Mouse (Mus musculus) heart, embryonic 12.5 days (tissue): ENCODE results near the gene Atg4d. TPM values are rescaled to one million over a fixed set of nuclear protein-coding genes. Genes with fewer than 3 reads are reported as not detected.
A peak's percentile ranks its signal among the peaks of the same experiment; 100 is the strongest.
"Not testable (repeated sequence)": the region's sequence is repeated elsewhere in the genome, so short reads cannot be mapped to it uniquely, and the experiment has no call there.

Experiments used
- ATAC-seq: fragments of 200-750 bp; cut with Nextera tagmentation; 2 replicates; pipeline ENCODE4 v1.8.0; 2017; ENCODE audit warnings: moderate TSS enrichment, moderate library complexity; ENCODE audit not compliant: insufficient number of reproducible peaks, low FRiP score
- H3K27ac ChIP-seq: fragments of 300-500 bp; sonication (generic); 2 replicates; pipeline ENCODE4 v1.5.1; 2016; ENCODE audit warnings: mild to moderate bottlenecking, moderate library complexity; ENCODE audit not compliant: poor library complexity, severe bottlenecking
- H3K27me3 ChIP-seq: fragments of 300-500 bp; sonication (generic); replicated peaks from 2 replicates; pipeline ENCODE4 v1.6.1; 2016; ENCODE audit warnings: mild to moderate bottlenecking, moderate library complexity
- H3K36me3 ChIP-seq: fragments of 300-500 bp; sonication (generic); 2 replicates; pipeline ENCODE4 v1.6.1; 2016; ENCODE audit warnings: mild to moderate bottlenecking, moderate library complexity
- H3K4me1 ChIP-seq: fragments of 300-500 bp; sonication (generic); replicated peaks from 2 replicates; pipeline ENCODE4 v1.6.1; 2016; ENCODE audit warnings: mild to moderate bottlenecking
- H3K4me2 ChIP-seq: fragments of 300-500 bp; sonication (generic); 2 replicates; pipeline ENCODE4 v1.6.1; 2016; ENCODE audit warnings: mild to moderate bottlenecking, moderate library complexity
- H3K4me3 ChIP-seq: fragments of 300-500 bp; sonication (generic); 2 replicates; pipeline ENCODE4 v1.5.1; 2016; ENCODE audit warnings: mild to moderate bottlenecking
- H3K9ac ChIP-seq: fragments of 300-500 bp; sonication (generic); 2 replicates; pipeline ENCODE4 v1.6.1; 2016; ENCODE audit warnings: mild to moderate bottlenecking, moderate library complexity
- H3K9me3 ChIP-seq: fragments of 300-500 bp; sonication (generic); replicated peaks from 2 replicates; pipeline ENCODE4 v1.6.1; 2016; ENCODE audit warnings: mild to moderate bottlenecking, moderate library complexity
- WGBS: fragments of 180-500 bp; shearing (Covaris S2); methylation state at CpG from one replicate; pipeline ENCODE4 v1.1.7; 2016; 5-methylcytosine and 5-hydroxymethylcytosine counted together
- polyA plus RNA-seq: library from polyadenylated mRNA; unstranded; fragments of >200 nt; fragmentation: Nextera tagmentation; extraction: Ambion mirVana; gene quantifications from 2 replicates; pipeline ENCODE4 v1.2.1, GENCODE M21; 2016

Atg4d gene
- polyA plus RNA-seq, 1 experiment from 2014 or later = 47.8 TPM

DNA sequence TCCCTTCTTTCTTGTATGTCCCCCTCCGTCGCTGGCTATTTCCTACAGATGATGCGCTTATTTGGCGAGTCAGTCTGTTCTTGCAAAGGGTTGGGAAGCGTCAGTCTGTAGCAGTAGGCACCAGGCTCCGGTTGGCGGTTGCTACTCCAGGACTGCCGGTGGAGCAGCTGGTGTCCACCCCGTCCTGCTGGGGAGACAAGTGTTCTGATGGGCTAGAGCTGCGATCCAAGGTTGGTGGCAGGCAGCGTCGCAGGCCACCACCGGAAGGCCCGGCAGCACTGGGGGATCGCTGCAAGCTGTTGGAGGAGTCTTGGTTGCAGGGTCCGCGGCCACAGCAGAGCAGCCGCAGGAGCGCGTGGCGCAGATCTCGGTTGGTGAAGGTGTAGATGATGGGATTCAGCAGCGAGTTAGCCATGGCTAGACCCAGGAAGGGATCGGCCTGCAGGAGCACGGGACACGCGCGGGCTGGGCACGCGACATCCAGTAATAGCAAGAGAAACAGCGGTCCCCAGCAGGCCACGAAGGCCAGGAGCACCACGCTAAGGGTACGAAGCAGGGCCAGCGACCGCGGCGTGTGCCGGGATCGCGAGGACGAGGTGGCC lies 21.2 kb upstream of the Atg4d start:
- Histone ChIP-seq H3K27me3 (peaks cover 65% of the 10 kb centered on the region), H3K36me3 (no peaks in the 10 kb centered on the region), H3K4me2 (peak overlapping the region; percentile 94), H3K9ac (peak overlapping the region; percentile 58), H3K4me1 (peaks cover 28% of the 10 kb centered on the region), H3K27ac (no peak overlapping the region), H3K9me3 (no peaks in the 10 kb centered on the region), H3K4me3 (peak overlapping the region; percentile 53)
- no peak for ATAC-seq
- 3% methylated on average over 42 of the region's 42 CpGs for WGBS

GRCm38 (mm10) chr9:21244428-21245112 lies 20.5 kb upstream of the Atg4d start:
- ATAC-seq = peak; percentile 17; the same call in 1 of the 2 replicates
- H3K9ac ChIP-seq = peak overlapping the region; percentile 58
- no peaks in the 10 kb centered on the region for H3K9me3 ChIP-seq
- under 1% methylated on average over 72 of the region's 72 CpGs for WGBS
- H3K27me3 ChIP-seq = peaks cover 71% of the 10 kb centered on the region
- peak overlapping the region; percentile 53 for H3K4me3 ChIP-seq
- no peak overlapping the region for H3K27ac ChIP-seq
- H3K4me1 ChIP-seq = peaks cover 26% of the 10 kb centered on the region
- H3K4me2 ChIP-seq = peak overlapping the region; percentile 94
- no peaks in the 10 kb centered on the region for H3K36me3 ChIP-seq

GRCm38 (mm10) chr9:21245113-21245487 lies 20.0 kb upstream of the Atg4d start:
- under 1% methylated on average over 16 of the region's 16 CpGs for WGBS
- peaks cover 24% of the 10 kb centered on the region for H3K4me1 ChIP-seq
- ATAC-seq = no peak
- H3K27me3 ChIP-seq = peaks cover 77% of the 10 kb centered on the region
- H3K4me3 ChIP-seq = peak overlapping the region; percentile 53
- peak overlapping the region; percentile 94 for H3K4me2 ChIP-seq
- H3K27ac ChIP-seq = no peak overlapping the region
- peak overlapping the region; percentile 58 for H3K9ac ChIP-seq
- H3K9me3 ChIP-seq = no peaks in the 10 kb centered on the region
- no peaks in the 10 kb centered on the region for H3K36me3 ChIP-seq

- ATAC-seq = no peak
- H3K36me3 ChIP-seq = no peaks in the 10 kb centered on the region
- H3K4me1 ChIP-seq = peaks cover 24% of the 10 kb centered on the region
- H3K27ac ChIP-seq = no peak overlapping the region
- no peak overlapping the region for H3K9ac ChIP-seq
- H3K4me2 ChIP-seq = no peak overlapping the region
- H3K4me3 ChIP-seq = no peak overlapping the region
- no peaks in the 10 kb centered on the region for H3K9me3 ChIP-seq
- H3K27me3 ChIP-seq = peaks cover 89% of the 10 kb centered on the region
- WGBS = 75% methylated on average over 1 of the region's 1 CpGs
Observed at GRCm38 (mm10) chr9:21246342-21246741, 18.8 kb upstream of the Atg4d start.

DNA sequence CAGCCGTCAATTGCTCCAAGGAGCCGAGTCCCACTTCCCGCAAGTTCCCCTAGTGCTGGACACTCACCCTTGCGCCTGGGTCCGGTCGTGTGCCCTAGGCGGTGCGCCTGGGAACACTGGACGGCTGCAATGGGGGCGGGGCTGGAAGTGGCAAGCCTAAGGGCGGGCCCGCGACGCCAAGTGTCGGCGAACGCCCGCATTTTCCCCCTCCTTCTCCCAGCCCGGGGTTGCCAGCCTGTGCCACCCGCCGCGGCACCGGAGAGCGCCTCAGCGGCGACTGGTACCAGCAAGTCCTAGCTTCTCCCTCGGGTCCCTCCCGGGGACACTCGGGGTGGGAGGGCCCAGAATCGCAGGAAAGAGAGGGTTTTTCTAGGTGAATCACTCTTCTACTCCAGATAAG lies 16.8 kb upstream of the Atg4d start, which contains the start of gene S1pr5:
S1pr5 (minus strand) TSS at position 118 of the 400 bp plus-strand sequence.
- peaks cover 24% of the 10 kb centered on the region for H3K4me1 ChIP-seq
- no peaks in the 10 kb centered on the region for H3K9me3 ChIP-seq
- H3K9ac ChIP-seq = peak within 1 kb of the TSS; percentile 59
- no peak within 1 kb of the TSS for H3K27ac ChIP-seq
- WGBS = under 1% methylated on average over 30 of the region's 30 CpGs
- peak within 1 kb of the TSS; percentile 47 for H3K4me3 ChIP-seq
- H3K27me3 ChIP-seq = peaks cover 94% of the 10 kb centered on the region
- H3K4me2 ChIP-seq = peak within 1 kb of the TSS; percentile 73
- H3K36me3 ChIP-seq = no peaks in the 10 kb centered on the region
- ATAC-seq = 0 out of 2 replicates have a peak, but pooled peaks have one; percentile 22

DNA sequence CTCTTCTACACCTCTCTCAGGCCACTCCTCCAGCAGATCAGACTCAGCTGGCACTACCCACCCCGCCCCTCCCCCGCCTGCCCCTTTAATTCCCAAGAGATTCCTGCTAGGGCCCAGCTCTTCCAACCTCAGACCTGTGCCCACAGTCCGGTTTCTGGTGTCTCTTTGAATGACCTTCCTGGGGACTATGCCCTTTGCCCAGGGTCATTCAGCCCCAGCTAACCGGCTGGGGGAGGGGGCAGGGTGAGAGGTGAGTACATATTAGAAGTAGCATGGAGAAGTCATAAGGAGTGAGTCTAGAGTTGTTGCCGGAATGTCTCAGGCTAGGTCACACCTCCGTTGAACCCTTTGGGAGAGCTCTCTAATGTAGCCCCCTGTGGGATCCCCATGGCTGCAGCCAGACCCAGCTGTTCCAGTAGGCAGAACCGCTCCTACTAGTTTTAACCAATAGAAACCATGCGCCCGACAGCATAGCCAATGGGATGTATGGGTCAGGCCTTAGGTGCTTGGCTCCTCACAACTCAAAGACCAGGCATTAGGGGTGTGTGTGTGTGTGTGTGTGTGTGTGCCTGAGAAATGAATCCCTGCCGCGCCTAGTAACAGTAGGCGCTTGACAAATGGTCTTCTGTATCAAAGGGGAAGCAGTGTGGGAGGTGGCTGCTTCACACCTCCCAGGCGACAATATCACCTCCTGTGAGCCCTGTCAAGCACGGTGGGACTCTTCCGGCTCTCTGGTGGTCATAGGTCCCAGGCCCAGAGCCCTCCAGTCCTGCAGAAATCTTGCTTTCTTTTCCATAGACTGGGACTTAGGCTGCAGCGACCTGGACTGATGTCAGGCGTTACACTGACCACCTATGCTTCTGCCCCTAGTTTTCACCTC lies 15.2 kb upstream of the Atg4d start:
- Histone ChIP-seq H3K9ac (no peak overlapping the region), H3K4me2 (no peak overlapping the region), H3K4me3 (no peak overlapping the region), H3K4me1 (peaks cover 12% of the 10 kb centered on the region), H3K27ac (no peak overlapping the region), H3K36me3 (no peaks in the 10 kb centered on the region), H3K27me3 (peaks cover 78% of the 10 kb centered on the region), H3K9me3 (no peaks in the 10 kb centered on the region)
- no peak for ATAC-seq
- 22% methylated on average over 17 of the region's 17 CpGs for WGBS

DNA sequence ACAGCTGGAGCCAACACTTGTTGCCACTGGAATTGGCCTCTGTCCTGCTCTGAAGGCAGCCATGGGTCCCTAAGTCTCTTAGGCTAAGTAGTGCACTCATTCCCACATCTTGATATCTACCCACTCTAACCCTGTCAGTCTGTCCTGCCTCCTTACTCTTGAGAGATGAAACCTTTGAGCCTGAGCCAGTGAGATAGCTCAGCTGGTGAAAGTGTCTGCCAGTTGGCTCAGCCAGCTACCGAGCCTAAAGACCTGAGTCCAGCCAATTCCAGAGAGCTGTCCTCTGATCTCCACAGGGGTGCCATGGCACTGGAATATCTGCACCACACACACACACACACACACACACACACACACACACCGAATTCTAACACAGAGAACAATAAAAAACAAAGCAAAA lies 14.6 kb upstream of the Atg4d start:
- Histone ChIP-seq H3K27ac (no peak overlapping the region), H3K36me3 (no peaks in the 10 kb centered on the region), H3K9me3 (no peaks in the 10 kb centered on the region), H3K4me3 (no peak overlapping the region), H3K27me3 (peaks cover 72% of the 10 kb centered on the region), H3K4me2 (no peak overlapping the region), H3K9ac (no peak overlapping the region), H3K4me1 (peaks cover 8% of the 10 kb centered on the region)
- no peak for ATAC-seq
- 40% methylated on average over 2 of the region's 2 CpGs for WGBS

DNA sequence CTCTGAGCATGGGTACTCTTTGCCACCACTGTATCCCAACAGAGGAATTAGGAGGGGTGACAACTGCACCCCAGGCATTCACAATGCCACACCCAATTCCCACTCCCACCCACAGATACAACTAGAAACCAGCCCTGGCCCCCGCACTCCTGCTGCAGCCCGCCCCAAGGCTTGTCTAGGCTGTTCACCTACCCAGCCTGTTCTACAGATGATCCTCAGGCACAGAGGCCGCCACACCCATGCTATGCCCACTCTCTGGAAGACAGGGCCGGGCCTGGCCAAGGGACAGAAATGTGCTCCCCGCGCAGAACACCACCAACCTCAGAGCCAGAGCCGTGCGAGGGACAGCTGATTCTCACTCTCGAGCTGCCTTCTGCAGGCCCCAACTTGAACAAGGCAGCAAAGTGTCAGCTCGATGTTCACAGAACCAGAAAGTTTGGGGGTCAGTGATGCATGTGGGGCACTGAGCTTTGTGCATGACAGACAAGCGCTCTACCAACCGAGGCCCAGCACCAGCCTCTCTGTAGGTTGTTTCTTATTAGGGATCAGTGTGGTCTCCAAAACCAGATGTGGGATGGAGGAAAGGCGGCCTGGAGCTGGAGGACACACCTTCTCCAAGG lies 13.9 kb upstream of the Atg4d start:
- no peak overlapping the region for H3K27ac ChIP-seq
- no peaks in the 10 kb centered on the region for H3K36me3 ChIP-seq
- peaks cover 65% of the 10 kb centered on the region for H3K27me3 ChIP-seq
- no peak overlapping the region for H3K4me2 ChIP-seq
- H3K9ac ChIP-seq = no peak overlapping the region
- H3K4me3 ChIP-seq = no peak overlapping the region
- H3K9me3 ChIP-seq = no peaks in the 10 kb centered on the region
- WGBS = 52% methylated on average over 13 of the region's 13 CpGs
- peaks cover 8% of the 10 kb centered on the region for H3K4me1 ChIP-seq
- no peak for ATAC-seq

DNA sequence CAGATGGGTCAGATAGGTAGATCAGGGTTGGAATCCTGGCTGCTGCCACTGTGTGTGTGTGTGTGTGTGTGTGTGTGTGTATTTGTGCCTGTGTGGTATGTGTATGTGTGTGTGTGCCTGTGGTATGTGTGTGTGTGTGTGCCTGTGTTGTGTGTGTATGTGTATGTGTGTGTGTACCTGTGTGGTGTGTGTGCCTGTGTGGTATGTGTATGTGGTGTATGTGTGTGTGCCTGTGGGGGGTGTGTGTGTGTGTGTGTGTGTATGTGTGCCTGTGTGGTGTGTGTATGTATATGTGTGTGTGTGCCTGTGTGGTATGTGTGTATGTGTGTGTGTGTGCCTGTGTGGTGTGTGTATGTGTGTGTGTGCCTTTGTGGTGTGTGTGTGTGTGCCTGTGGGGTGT lies 10.4 kb upstream of the Atg4d start:
- 0 out of 2 replicates have a peak, but pooled peaks have one; percentile 30 for ATAC-seq
- Histone ChIP-seq H3K4me3 (no peak overlapping the region), H3K9ac (no peak overlapping the region; the same call in 1 of the 2 replicates), H3K4me2 (no peak overlapping the region), H3K36me3 (no peaks in the 10 kb centered on the region), H3K27ac (no peak overlapping the region), H3K9me3 (no peaks in the 10 kb centered on the region), H3K4me1 (no peaks in the 10 kb centered on the region), H3K27me3 (peaks cover 34% of the 10 kb centered on the region)

GRCm38 (mm10) chr9:21256349-21256748 lies 8.7 kb upstream of the Atg4d start:
- H3K4me1 ChIP-seq, H3K9me3 ChIP-seq, H3K27ac ChIP-seq, H3K9ac ChIP-seq, H3K4me3 ChIP-seq, H3K36me3 ChIP-seq, ATAC-seq, H3K4me2 ChIP-seq: not testable (repeated sequence)
- H3K27me3 ChIP-seq = peaks cover 23% of the 10 kb centered on the region
- 60% methylated on average over 4 of the region's 4 CpGs for WGBS
